Mouse (Mus musculus) WW6 (cell line): Measurements from ENCODE around the gene Cog5.
"Not testable (repeated sequence)": the region's sequence is repeated elsewhere in the genome, so short reads cannot be mapped to it uniquely, and the experiment has no call there.

Source experiments
- DNase-seq: peaks from one replicate; pipeline ENCODE4 v3.0.0-alpha.2; 2013; ENCODE audit warnings: low read depth, low spot score

The Cog5 gene

DNA sequence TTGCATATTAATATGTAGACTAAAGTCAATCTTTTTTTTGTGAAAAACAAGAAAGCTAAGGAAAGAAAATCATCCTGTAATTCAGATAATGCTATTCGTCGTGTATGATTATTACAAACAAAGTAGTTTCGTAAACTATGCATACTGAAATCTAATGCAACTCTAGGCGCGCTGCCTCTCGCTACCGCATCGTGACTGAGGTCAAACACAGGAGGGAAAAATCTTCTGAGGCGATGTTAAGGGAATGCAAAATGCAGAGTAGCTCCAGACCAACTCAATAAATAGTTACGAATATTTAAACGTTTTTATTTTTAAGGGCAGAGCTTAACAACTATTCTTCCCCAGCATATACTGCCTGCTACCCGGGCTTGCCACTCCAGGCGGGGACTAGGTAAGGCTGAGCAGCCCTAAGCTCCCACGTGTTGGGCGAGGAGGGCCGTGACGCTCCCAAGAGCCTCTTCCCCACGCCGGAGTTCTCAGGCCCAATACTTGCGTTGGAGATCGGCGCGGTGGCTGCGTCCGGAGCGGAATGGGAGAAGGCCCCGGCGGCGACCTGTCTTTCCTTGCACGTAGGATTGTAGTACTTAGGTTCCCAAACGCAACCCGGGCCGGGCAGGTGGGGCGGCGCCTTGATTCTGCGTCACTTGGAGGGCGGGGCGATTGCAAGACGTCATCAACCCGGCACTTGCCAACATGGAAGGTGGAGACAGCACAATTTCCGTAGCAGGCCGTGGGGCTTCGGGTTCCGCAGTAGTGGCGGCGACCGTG lies at the start of gene Cog5, which contains the start of gene Dus4l:
Cog5 (plus strand) TSS at position 673 of the 768 bp plus-strand sequence.
Dus4l (minus strand) TSS at position 630 of the 768 bp plus-strand sequence.
- DNase-seq: peak; percentile 82

DNA sequence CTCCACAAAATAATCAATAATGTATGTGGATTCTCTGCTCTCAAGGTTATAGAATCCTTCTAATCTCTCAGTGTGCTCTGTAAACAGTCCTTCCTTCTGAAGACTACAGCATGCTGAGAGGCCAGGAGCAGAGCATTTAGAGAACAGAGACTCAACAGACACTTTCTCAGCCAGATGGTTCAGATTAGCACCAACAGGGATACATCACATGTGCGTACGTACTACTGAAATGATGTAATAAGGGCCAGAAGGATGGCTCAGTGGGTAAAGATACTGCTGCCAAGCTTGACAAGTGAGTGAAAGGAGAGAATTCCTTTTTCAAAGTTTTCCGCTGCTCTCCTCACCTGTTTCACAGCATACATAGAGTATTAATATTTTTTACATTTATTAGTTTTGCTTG lies 49.8 kb upstream of the Cog5 start:
- no peak for DNase-seq

DNA sequence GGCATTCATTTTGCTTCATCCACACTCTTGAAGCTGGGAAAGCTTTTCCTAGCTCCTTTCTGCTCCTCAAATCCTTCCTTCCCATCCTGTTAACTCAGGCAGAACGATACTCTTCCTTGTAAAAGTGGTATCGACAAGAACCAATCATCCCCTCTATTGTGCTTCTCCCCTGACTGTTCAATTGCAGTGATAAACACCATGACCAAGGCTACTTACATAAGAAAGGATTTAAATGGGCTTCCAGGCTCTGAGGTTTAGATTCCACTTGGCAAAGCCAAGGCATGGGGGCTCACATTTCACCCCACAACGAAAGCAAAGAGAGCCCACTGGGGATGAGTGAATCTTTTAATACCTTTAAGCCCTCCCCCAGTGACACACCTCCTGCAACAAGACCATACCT lies 46.5 kb upstream of the Cog5 start:
- DNase-seq: peak; percentile 31

DNA sequence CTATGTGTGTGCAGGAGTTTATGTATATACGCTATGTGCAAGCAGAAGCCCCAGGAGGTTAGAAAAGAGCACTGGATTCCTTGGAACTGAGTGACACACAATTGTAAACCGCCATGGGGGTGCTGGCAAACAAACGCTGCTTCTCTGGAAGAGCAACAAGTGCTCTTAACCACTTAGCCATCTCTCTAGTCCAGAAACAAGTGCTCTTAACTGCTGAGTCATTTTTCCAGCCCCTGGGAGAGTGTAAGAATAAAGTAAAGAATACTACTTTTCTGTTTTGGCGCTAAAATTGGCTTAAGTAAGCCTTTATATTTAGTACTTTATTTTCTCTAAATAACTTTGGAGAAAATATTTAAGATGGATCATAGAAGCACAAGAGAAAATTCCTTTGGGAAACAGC lies 41.3 kb upstream of the Cog5 start:
- DNase-seq: no peak

DNA sequence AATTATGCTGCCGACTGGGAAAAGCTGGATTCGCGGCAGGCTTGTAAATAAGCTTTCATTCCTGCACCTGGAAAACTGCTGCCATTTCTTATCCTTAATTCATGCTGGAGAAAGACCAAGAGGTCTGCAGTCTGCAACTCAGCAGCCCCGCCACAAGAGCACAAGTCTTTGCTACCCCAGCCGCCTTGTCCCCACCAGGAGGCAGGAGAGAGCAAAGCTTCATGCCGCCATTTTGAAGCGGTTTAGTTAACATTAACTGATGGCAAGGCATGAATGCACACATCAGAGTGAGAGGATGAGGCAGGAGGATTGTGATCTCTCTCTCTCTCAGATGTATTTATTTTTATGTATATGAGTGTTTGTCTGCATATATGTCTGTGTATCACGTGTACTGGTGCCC lies 34.6 kb upstream of the Cog5 start:
- DNase-seq: no peak

DNA sequence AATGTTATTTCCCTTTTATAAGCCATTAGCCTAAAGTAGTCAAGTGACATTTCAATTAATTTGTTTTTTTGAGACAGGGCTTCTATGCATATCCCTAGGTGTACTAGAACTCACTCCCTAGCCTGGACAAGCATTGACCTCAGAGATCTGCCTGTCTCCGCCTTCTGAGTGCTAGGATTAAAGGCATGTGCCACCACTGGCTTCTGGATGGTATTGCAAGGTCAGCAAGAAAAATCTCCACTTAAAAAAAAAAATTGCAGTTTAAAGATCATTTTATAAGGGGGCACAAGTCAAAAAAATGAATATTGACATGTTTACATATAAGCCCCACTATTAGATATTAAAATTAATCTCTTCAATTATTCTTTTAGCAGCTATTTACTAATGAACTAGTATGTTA lies 29.7 kb upstream of the Cog5 start:
- no peak for DNase-seq

DNA sequence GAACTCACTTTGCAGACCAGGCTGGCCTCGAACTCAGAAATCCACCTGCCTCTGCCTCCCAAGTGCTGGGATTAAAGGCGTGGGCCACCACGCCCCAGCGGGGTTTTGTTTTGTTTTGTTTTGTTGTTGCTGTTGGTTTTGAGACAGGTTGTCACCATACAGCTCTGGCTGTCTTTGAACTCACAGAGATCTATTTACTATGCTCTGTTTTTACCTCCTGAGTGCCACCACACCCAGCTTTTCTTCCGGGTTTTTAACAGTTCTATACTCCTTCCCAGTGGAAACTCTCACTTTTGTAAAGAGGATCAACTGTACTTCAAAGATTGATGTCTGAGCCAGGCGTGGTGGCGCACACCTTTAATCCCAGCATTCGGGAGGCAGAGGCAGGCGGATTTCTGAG lies 26.3 kb upstream of the Cog5 start:
- DNase-seq: not testable (repeated sequence)

DNA sequence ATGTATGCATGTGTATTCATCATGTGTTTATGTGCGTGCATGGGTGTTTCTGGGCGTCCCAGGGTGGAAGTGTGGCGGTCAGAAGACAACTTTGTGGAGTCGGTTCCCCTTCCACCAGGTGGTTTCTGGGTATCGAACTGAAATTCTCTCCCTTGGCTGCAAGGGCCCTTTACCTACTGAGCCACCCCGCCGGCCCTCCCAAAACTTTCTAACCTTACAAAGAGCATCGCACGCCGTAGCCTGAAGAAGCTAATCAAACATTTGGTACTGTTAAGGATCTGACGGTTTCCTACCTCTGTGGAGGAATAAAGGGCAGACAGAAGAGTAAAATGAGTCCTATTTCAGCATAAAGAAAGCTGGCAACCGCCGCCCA lies 20.7 kb upstream of the Cog5 start:
- DNase-seq: no peak

DNA sequence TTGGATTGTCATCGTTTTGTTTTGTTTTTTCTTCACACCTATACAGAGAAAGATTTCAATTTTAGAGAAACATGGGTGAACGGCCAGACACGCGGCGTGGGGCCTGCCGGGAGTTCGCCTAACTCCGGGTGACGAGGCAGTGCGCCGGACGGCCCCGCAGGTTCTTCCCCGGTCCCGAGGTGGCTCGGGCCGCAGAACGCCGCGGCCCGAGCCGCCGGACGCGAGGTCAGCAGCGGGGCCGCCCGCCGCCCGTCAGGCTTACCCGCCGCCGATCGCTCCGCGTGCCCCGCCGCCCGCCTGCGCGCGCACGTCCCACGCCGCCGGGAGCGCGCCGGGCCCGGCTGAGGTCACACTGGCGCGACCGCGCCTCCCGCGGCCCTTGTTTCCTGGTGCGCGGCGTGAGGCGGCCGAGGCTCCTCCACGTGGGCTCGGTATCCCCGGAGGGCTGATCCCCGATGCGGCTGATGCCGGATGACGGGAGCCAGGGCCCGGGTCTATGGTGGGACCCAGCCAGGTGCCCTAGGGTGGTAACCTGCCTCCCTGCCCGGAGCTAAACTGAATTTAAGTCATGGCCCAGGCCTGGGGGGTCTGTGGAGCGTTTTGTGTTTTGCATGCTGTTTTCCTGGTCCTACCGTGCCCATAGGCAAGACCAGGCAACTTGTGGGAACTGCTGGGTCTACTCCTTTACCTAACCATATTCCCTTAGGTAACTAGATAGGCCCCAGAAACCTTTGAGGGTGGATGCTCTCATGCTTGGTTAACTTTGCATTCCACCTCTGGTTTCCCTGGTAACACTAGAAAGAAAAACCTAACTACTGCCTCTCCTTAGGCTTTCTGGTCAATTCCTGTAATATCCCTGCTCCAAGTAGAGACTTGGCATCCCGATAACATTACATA lies 20.1 kb upstream of the Cog5 start, which contains the start of gene Bcap29:
Bcap29 (minus strand) TSS at position 316 of the 897 bp plus-strand sequence.
- no peak for DNase-seq

DNA sequence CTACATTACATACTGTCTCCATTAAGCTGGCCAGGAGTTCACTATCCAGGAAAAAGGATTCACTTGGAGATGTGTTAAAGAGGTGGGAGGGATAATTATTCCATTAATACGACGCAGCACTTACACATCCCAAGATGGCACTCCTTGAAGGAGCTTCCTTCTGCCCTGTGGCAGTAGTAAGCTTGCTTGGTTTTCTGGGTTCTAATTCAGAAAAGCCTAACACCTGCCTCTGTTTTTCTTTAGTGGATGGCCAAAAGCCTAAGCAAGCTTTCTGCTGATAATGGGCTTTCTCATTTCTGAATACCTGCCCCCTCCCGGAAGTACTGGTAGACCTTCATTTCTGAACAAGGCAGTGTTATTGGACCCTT lies 19.4 kb upstream of the Cog5 start:
- DNase-seq: no peak

DNA sequence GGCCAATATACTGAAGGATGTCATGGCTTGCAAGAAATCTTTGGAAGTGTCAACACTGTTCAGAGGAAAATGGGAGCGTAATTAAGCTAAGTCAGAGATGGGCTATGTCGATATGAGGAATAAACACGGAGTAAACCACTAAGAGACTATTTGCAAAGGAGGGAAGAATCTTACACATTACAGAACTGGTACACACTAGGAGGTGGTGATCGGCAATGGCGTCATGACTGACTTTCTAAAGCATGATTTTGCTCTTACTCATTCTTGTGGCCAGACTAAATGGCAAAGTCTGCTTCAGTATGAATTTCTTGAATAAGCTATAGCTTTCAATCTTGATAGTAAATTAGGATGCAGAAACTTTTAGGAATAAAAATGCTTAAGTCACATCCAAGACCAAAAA lies 1.1 kb upstream of the Cog5 start:
- no peak for DNase-seq

DNA sequence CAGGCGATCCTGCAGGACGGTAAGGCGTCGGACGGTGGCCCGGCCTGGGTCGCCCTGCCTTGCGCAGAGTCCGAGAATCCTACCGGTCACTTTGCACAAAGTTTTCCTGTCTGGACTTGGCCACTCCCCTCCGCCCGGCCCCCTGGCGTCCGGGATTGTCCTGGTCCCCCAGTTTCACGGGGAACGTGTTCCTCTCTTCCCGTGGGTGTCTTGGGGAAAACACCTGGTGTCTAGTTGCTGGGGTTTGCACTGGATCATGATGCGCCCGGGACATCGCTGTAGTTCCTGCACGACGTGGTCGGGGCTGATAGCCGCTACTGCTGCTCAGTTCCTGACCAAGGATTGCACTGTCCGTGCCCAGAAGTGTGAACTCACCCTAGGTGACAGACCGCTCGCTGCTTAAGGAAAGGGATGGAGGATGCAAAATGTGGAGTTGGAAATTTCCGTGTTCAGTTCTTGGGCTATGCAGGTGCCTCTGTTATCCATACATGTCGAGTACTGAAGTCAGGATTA lies 352 bp downstream of the Cog5 start:
- peak; percentile 20 for DNase-seq

DNA sequence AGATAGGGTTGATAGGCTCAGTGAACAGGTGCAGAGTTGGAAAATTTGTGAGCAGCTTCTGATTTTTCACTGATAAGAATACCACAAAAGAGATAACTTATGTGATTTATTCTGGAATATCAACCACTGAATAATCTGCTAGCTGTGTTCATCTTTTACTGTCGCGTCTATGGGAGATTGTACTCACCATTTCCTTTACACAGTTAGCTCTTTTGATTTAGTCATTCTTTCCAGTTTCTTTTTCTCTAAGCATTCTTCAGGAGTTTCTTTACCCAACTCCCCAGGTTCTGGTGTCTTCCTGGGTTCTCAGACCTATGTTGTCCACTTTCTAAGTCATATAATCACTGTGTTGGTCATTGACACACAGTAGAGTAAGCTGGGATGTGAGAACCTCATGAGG lies 2.2 kb downstream of the Cog5 start:
- no peak for DNase-seq

DNA sequence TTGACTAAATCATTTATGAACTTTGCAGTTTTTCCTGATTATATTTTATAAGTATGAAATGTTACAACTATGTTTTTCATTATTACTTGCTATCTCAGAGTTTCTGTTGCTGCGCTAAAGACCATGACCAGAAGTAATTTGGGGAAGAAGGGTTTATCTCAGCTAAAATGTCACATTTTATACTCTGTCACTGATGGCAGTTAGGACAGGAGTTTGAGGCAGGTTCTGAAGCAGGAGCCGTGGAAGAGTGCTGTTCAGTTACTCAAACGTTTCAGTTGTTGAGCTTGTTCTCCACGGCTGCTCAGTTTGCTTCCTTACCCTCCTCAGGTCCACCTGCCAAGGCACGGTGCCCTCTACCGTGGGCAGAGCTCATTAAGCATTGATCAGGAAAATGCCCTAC lies 11.3 kb downstream of the Cog5 start:
- no peak for DNase-seq

DNA sequence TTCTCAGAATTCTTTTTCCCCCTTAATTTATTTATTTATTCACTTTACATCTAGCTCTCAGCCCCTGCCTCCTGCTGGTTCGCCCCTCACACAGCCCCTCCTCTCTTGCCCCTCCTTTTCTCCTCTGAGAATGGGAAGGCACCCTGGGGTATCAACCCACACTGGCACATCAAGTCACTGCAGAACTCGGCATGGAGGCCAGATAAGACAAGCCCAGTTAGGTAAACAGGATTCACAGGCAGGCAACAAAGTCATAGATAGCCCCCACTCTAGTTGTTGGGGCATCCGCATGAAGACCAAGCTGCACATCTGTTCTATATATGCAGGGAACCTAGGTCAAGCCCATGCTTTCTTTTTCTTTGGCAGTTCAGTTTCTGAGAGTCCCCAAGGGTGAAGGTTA lies 12.5 kb downstream of the Cog5 start:
- DNase-seq: no peak

DNA sequence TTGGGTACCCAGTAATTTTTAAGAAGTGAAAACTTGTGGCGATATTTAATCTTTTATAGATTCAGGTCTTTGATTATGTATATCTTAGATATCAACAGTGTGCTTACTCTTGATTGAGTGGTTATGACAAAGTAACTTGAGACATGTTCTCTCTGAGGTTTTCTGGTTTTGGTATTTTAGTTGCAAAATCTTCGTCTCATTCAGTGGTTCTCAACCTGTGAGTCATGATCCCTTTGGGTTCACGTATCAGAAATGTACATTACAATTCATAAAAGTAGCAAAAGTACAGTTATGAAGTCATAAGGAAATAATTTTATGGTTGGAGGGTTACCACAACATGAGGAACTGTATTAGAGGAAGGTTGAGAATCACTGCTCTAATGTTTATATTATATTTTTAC lies 32.0 kb downstream of the Cog5 start:
- DNase-seq: no peak

DNA sequence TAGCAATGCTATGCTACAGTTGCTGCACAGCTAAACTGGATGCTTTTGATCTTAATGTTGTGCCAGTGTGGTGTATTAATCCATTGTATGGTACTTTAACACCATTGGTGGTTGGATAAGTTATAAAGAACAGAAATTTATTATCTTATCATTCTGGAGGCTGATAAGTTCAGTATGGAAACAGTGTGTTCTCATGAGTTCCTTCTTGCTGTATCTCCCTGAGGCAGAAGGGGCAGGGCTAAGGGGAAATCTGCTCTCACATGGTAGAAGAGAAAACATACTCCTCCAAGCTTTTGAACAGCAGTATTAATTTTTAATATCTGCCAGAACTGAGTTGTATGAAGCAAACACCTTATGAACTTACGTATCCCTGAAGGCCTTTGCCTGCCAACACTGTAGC lies 38.6 kb downstream of the Cog5 start:
- no peak for DNase-seq

DNA sequence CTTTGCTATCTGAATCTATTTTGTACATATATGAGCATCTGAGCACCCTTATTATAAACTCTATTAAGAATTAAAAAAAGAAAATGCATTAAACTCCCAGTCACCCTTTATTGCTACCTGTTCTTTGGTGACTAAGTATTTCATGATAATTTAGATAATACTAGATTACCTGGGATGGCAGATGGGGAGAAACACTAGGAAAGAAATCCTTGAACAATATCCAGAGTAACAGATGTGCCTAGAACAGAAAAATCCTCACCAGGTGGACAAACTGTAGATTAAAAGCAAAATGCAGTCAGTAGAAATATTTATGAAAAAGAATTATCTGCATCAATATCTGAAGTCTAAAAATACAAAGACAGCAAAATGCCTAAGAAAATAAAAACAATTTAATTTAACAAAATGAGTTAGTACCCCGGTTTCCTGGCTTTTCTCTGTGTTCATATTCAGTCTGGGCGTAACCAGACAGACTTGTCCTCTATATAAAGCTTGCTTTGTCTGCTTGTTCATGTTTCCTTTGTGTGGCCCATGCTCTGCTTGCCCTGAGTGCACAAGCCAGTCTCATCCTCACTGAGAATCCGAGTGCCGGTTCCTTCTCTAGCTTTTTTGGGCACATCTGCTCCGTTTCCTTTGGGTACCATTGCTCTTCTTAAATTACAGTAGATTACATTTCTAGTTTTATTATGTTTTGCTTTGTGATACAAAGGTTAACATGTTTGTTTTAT lies 46.1 kb downstream of the Cog5 start:
- DNase-seq: no peak

DNA sequence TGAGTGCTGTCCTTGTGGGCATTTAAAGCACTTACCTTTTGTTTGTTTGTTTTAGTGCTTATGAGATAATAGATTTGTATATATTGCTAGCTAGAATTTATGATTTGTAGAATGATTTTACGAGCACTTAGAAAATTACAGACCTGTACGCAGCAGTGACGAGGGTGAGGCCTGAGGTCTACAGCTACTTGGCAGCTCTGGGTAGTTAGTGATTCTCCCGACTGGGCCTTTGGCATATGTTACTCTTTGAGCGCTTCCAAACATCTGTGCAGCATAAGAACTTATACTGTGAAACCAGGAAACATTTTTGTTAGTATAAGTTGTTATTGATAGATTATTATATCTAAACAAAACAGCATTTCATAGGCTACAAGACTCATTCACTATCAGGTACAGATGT lies 46.7 kb downstream of the Cog5 start:
- no peak for DNase-seq

DNA sequence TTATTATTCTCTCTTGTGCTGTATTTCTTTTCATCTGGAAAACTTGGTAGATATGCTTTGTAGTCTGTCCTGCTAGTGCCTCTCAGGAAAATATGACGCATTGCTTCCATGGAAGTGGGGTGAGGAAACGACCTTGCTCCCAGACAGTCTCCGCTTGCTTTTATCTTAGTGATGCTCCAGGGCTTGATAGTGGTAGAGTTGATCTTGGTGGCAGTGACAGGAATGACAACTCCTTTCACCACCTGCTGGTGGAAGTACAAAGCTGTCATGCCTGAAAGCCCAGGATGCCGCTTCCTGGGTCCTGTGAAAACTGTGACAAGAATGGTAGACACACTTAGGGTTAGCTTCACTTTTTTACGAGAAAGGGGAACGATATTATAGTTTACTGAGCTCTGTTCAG lies 49.2 kb downstream of the Cog5 start:
- no peak for DNase-seq

DNA sequence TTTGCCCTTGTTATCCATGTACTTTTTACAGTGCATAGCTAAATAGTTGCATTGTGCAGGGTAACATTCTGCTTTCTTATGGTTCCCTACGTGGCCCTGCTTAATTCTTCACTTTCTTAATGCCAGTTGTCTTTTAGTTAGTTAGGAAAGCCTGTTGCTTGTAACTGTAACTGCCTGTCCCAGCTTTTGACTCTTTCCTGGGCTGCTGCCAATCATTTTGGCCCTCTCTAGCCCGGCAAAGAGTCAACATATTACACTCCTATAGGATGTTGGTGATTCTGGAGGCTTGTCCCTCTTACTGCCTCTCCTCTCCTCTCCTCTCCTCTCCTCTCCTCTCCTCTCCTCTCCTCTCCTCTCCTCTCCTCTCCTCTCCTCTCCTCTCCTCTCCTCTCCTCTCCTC lies 51.5 kb downstream of the Cog5 start:
- DNase-seq: no peak

DNA sequence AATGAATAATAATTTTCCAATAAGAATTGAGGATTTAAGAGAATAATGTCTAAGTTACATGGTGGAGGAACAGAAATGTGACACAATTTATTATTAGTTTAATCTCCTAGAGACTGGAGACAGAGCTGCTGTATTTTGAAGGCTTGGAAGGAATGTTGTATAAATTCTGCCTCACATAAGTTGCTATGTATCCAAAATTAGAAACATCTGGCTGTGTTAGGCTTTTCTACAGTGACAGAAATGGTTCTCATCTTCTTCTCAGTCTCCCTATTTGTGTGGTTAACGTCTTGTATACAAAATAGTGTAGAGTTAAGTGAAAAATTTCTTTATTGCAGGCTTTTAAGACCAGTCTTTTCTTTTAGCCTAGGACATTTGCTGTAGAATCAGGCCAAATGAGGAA lies 52.9 kb downstream of the Cog5 start:
- DNase-seq: no peak
